Mouse (Mus musculus): Measurements from ENCODE around the gene Ocln. TPM values are rescaled to one million over a fixed set of nuclear protein-coding genes. Genes with fewer than 3 reads are reported as not detected.

Ocln gene
- 1 to 10 TPM in 2 of 26 experiments, under 1 TPM in 3, not detected in 21; 0.44 to 2.8 (median 0.80) TPM for total RNA-seq (2018; cell fraction: chromatin; rRNA removed)
- total RNA-seq (2018; cell fraction: cytosol; rRNA removed): 1 to 10 TPM in 1 of 26 experiments, under 1 TPM in 12, not detected in 13; 0.04 to 1.5 (median 0.07) TPM
- 1 to 10 TPM in 3 of 26 experiments, under 1 TPM in 3, not detected in 20; 0.53 to 2.0 (median 0.90) TPM for total RNA-seq (2018; cell fraction: nucleus; rRNA removed)
- not detected in 3 replicates for polyA plus RNA-seq (2018)

DNA sequence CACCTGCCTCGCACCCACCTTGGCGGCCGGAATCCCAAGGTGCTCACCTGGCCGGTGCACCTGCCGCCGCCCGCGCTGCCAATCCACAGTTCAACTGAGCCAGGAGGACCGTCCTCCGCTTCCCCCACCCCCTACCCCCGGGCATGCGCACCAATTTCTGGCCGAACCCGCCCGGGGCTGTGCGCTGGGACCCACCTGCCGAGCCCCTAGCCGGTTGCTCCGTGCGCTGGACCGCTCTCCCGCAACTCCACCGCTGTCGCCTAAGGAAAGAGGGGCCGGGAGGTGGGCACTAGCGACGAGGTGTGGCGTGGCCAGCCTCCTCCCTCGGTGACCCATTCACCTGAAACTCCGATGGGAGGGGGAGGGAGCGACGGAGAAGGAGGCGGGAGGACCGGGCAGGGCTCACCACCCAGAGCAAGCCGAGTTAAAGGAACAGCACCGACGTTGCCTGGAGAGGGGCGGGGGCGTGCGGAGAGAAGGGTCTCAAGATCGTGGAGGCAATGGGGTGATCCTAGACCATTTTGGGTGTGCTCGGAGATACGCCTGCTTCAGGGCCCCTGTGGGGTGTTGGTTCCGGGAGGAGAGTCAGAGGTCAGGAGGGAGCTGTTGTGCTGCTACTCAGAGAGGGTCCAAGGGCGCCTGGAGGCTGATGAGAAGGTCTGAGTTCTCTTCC, at the start of gene Ocln:
Gene Ocln, minus strand, starts transcription at position 350 of the 673 bp plus-strand sequence.
- no peak within 1 kb of the TSS for H3K27ac ChIP-seq
- no peaks in the 10 kb centered on the region for H3K79me2 ChIP-seq (ENCODE audit: inconsistent target)
- 2% methylated on average over 45 of the region's 45 CpGs for WGBS (ENCODE audit: missing documents)
- H3K4me3 ChIP-seq (ENCODE audit: inconsistent target): peak within 1 kb of the TSS; percentile 10; the same call in 1 of the 2 replicates
- H3K36me3 ChIP-seq (ENCODE audit: inconsistent target): no peaks in the 10 kb centered on the region

DNA sequence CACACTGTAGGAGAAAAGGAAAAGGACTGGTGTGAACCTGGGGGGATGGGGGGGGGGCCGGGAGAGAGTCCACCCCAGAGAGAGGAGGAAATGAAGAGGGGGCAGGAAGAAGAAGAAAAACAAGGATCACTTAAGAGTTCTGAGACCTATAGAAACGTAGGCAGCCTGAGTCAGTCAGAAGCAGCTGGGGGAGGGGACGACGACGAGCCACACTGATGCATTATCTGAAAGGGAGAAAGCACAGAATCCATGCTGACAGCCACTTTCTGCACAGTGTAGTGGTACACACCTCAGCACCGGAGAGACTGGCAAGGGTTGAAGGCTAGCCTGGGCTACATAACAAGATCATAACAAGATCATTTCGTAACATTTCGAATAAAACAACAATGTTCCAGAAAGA, 48.5 kb upstream of the Ocln start:
- Histone ChIP-seq H3K36me3 (ENCODE audit: inconsistent target) (no peaks in the 10 kb centered on the region), H3K27ac (no peak overlapping the region), H3K4me3 (ENCODE audit: inconsistent target) (no peak overlapping the region), H3K79me2 (ENCODE audit: inconsistent target) (no peaks in the 10 kb centered on the region)
- 77% methylated on average over 8 of the region's 8 CpGs for WGBS (ENCODE audit: missing documents)

GRCm38 (mm10) chr13:100600317-100600716, 47.8 kb upstream of the Ocln start:
- 92% methylated on average over 12 of the region's 12 CpGs for WGBS (ENCODE audit: missing documents)
- Histone ChIP-seq H3K4me3 (ENCODE audit: inconsistent target) (no peak overlapping the region), H3K79me2 (ENCODE audit: inconsistent target) (no peaks in the 10 kb centered on the region), H3K36me3 (ENCODE audit: inconsistent target) (no peaks in the 10 kb centered on the region), H3K27ac (no peak overlapping the region)

DNA sequence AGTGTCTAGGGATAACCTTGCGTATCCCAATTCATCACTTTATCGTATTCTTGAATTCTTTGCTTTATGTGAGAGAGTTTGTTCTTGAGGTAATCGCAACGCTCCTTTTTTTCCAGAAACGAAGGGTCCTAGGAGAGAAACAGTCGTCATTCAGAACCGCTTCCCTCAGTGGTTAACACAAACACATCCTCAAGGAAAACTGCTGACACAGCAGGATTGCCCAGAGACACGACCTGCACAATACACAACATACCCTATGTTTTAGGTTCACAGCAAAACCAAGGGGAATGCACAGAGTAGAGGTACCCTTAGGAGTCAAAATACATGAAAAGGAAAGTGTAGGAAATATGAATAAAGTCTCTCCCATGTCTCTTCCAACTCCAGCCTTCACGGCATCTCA, 44.8 kb upstream of the Ocln start:
- no peak overlapping the region for H3K27ac ChIP-seq
- 93% methylated on average over 9 of the region's 9 CpGs for WGBS (ENCODE audit: missing documents)
- no peaks in the 10 kb centered on the region for H3K36me3 ChIP-seq (ENCODE audit: inconsistent target)
- H3K79me2 ChIP-seq (ENCODE audit: inconsistent target): no peaks in the 10 kb centered on the region
- H3K4me3 ChIP-seq (ENCODE audit: inconsistent target): no peak overlapping the region

DNA sequence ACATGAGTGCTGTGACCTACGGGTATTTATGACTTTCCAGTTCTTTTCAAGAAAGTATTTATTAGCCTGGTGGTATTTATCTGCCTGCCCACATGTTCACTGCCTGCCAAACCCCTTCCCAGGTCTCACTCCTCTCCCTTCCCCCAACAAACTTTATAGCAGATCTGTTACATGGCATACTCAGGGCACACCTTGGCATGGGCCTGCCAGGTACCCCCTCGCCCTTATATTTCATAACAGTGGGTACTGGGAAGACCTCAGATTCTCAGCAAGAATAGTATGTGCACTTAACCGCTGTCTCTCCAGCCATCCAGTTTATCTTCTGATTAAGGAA, 43.0 kb upstream of the Ocln start:
- H3K27ac ChIP-seq: no peak overlapping the region
- H3K79me2 ChIP-seq (ENCODE audit: inconsistent target): no peaks in the 10 kb centered on the region
- H3K36me3 ChIP-seq (ENCODE audit: inconsistent target): no peaks in the 10 kb centered on the region
- WGBS (ENCODE audit: missing documents): 91% methylated on average over 3 of the region's 3 CpGs
- H3K4me3 ChIP-seq (ENCODE audit: inconsistent target): no peak overlapping the region

DNA sequence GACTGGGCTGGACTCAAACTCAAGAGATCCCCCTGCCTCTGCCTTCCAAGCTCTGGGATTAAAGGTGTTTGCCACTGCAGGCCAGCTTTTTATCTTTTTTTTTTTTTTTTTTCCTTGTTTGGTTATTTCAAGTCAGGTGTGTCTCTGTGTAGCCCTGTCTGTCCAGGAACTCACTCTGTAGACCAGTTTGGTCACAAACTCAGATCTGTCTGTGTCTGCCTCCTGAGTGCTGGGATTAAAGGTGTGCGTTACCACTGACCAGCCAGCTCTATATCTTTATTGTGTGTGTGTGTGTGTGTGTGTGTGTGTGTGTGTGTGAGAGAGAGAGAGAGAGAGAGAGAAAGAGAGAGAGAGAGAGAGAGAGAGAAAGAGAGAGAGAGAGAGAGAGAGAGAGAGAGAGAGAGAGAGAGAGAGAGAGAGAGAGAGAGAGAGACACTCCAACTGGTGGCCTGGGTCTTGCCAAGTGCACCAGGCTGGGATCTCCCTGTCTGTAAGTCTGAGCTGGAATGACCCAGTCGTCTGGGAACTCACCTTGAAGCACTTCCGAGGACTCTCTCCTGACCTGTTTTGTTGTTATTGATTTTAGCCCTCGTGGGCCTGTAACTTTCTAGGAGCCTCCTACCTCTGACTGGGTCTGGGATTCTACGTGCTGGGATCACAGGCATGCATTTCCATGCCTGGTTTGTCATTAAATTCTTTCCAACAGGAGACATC, 42.5 kb upstream of the Ocln start:
- no peaks in the 10 kb centered on the region for H3K36me3 ChIP-seq (ENCODE audit: inconsistent target)
- H3K27ac ChIP-seq: no peak overlapping the region
- 91% methylated on average over 5 of the region's 5 CpGs for WGBS (ENCODE audit: missing documents)
- no peak overlapping the region for H3K4me3 ChIP-seq (ENCODE audit: inconsistent target)
- H3K79me2 ChIP-seq (ENCODE audit: inconsistent target): no peaks in the 10 kb centered on the region

DNA sequence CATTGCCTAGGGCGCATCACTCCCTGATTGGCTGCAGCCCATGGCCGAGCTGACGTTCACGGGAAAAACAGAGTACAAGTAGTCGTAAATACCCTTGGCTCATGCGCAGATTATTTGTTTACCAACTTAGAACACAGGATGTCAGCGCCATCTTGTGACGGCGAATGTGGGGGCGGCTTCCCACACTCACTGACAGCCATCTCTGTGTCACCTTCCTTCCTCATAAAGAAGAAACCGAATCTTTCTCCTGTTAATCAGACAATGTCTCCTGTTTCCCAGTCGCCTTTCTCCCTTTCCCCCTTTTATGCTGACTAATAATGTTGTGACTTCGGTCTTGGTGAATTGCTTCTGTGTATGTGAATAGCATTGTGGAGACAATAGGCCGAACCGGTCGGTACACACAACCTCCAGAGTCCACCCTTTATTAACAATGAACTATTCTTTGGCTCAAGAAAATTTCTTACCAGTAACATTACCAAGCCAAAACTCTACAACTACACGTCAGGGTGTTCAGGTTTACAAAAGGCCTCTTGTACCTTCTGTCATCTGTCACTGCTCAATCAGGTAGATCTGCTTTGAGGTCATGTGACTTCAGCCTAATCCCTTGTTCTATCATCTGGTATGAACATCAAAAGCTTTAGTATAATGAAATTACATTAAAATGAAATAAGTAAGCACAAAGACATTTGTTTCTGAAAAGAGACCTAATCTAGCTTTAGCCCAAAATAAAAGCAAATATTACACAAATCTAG, 41.7 kb upstream of the Ocln start:
- WGBS (ENCODE audit: missing documents): 62% methylated on average over 9 of the region's 17 CpGs
- peak overlapping the region; percentile 10; the same call in 1 of the 2 replicates for H3K27ac ChIP-seq
- no peaks in the 10 kb centered on the region for H3K79me2 ChIP-seq (ENCODE audit: inconsistent target)
- no peaks in the 10 kb centered on the region for H3K36me3 ChIP-seq (ENCODE audit: inconsistent target)
- no peak overlapping the region for H3K4me3 ChIP-seq (ENCODE audit: inconsistent target)

DNA sequence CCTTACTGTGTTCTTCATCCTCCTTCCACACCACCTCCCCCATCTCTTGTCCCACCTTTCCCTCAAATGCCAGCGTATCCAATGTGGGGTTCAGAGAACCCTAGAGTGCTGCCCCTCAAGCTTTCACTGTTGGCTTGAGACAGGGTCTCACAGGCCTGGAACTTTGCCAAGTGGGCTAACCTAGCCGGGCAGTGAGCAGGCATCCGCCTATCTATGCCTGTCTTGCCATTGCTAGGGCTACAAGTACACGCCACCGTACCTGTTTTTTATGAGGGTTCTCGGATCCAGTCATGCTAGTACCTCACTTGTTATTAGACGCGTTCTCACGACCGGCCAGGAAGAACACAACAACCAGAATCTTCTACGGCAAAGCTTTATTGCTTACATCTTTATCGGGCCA, 36.1 kb upstream of the Ocln start:
- Histone ChIP-seq H3K36me3 (ENCODE audit: inconsistent target) (no peaks in the 10 kb centered on the region), H3K79me2 (ENCODE audit: inconsistent target) (no peaks in the 10 kb centered on the region), H3K27ac (no peak overlapping the region), H3K4me3 (ENCODE audit: inconsistent target) (peak overlapping the region; percentile 7; the same call in 1 of the 2 replicates)
- WGBS (ENCODE audit: missing documents): 63% methylated on average over 10 of the region's 12 CpGs

GRCm38 (mm10) chr13:100582144-100582543, 29.6 kb upstream of the Ocln start:
- H3K36me3 ChIP-seq (ENCODE audit: inconsistent target): no peaks in the 10 kb centered on the region
- no peaks in the 10 kb centered on the region for H3K79me2 ChIP-seq (ENCODE audit: inconsistent target)
- no peak overlapping the region for H3K27ac ChIP-seq
- WGBS (ENCODE audit: missing documents): 40% methylated on average over 4 of the region's 6 CpGs
- H3K4me3 ChIP-seq (ENCODE audit: inconsistent target): no peak overlapping the region

GRCm38 (mm10) chr13:100581701-100582100, 29.2 kb upstream of the Ocln start:
- no peaks in the 10 kb centered on the region for H3K36me3 ChIP-seq (ENCODE audit: inconsistent target)
- H3K4me3 ChIP-seq (ENCODE audit: inconsistent target): no peak overlapping the region
- H3K27ac ChIP-seq: no peak overlapping the region
- no peaks in the 10 kb centered on the region for H3K79me2 ChIP-seq (ENCODE audit: inconsistent target)
- 81% methylated on average over 3 of the region's 3 CpGs for WGBS (ENCODE audit: missing documents)

DNA sequence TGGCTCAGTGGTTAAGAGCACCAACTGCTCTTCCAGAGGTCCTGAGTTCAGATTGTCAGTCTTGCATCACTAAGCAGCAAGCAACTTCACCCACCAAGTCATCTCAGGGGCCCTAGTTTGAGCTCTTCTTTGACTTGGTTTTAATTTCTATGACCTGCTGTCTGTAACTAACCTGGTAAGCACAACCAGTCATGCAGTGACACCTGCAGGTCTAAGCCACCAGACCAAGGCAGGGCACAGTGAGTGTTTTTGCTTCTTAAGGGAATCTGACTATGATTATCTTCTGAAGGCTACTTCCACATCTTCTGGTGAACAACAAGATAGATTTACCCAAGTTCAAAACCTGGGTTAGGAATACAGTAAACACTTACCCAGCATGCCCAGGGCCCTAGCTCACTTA, 27.4 kb upstream of the Ocln start:
- Histone ChIP-seq H3K27ac (no peak overlapping the region), H3K36me3 (ENCODE audit: inconsistent target) (no peaks in the 10 kb centered on the region)

DNA sequence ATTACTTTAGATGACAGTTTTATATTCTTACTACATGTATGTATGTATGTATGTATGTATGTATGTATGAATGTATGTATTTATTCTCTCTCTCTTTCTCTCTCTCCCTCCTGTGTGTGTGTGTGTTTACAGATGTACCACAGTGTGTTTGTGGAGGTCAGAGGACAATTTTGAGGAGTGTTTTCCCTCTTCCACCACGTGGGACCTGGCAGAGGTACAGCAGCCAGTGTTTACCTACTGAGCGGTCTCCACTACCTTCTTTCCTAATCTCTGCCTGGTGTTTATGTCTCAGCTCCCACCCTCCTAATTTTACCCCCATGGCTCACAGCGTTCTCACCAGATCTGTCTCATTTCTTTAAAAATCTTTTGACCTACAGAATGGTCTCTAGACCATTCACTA, 26.7 kb upstream of the Ocln start:
- Histone ChIP-seq H3K4me3 (ENCODE audit: inconsistent target) (no peak overlapping the region), H3K27ac (no peak overlapping the region), H3K79me2 (ENCODE audit: inconsistent target) (no peaks in the 10 kb centered on the region), H3K36me3 (ENCODE audit: inconsistent target) (no peaks in the 10 kb centered on the region)
- 73% methylated on average over 3 of the region's 3 CpGs for WGBS (ENCODE audit: missing documents)

More for the DNA sequence above, 27.4 kb upstream of the Ocln start:
- H3K4me3 ChIP-seq (ENCODE audit: inconsistent target): no peak overlapping the region
- no peaks in the 10 kb centered on the region for H3K79me2 ChIP-seq (ENCODE audit: inconsistent target)

- WGBS (ENCODE audit: missing documents): 27% methylated on average over 2 of the region's 2 CpGs
These were observed 23.4 kb upstream of the Ocln start for GRCm38 (mm10) chr13:100575950-100576349.

DNA sequence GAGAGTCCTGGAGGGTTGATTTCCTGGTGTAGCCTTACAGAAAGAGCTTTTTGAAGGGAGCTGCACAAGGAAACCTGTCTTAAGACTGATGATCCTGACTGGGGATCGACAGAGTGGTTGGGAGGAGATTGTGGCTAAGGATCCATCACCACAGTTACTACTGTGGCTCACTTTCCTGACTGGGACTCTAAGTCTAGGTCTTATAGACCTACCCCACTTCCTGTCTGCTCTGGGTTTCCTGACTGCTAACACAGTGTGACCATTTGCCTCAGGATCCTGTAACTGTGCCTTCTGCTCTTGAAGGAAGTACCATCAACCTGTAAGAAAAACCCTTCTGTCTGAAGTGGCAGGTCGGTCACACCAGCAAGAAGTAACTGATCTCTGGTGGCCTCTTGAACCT, 18.2 kb upstream of the Ocln start:
- H3K4me3 ChIP-seq (ENCODE audit: inconsistent target): no peak overlapping the region
- H3K36me3 ChIP-seq (ENCODE audit: inconsistent target): no peaks in the 10 kb centered on the region
- no peaks in the 10 kb centered on the region for H3K79me2 ChIP-seq (ENCODE audit: inconsistent target)
- 13% methylated on average over 2 of the region's 2 CpGs for WGBS (ENCODE audit: missing documents)
- no peak overlapping the region for H3K27ac ChIP-seq

More at GRCm38 (mm10) chr13:100575950-100576349, 23.4 kb upstream of the Ocln start:
- Histone ChIP-seq H3K27ac (no peak overlapping the region), H3K79me2 (ENCODE audit: inconsistent target) (no peaks in the 10 kb centered on the region), H3K4me3 (ENCODE audit: inconsistent target) (no peak overlapping the region), H3K36me3 (ENCODE audit: inconsistent target) (no peaks in the 10 kb centered on the region)

DNA sequence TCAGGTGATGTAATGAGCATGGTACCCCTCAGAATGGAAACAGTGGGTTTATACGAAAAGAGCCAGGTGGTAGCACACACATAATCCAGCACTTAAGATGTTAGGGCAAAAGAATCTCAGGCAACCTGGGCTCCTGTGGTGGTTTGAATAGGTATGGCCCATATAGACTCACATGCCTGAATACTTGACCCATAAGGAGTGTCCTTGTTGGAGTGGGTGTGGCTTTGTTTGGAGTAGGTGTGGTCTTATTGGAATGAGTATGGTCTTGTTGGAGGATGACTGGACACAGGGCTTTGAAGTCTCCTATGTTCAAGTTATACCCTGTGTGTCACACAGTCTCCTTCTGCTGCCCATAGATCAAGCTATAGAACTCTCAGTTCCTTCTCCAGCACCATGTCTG, 15.8 kb upstream of the Ocln start:
- Histone ChIP-seq H3K36me3 (ENCODE audit: inconsistent target) (no peaks in the 10 kb centered on the region), H3K27ac (no peak overlapping the region), H3K4me3 (ENCODE audit: inconsistent target) (no peak overlapping the region), H3K79me2 (ENCODE audit: inconsistent target) (no peaks in the 10 kb centered on the region)
- 100% methylated on average over 1 of the region's 1 CpGs for WGBS (ENCODE audit: missing documents)
